Mouse (Mus musculus): ENCODE data around the gene Hap1.

DNA sequence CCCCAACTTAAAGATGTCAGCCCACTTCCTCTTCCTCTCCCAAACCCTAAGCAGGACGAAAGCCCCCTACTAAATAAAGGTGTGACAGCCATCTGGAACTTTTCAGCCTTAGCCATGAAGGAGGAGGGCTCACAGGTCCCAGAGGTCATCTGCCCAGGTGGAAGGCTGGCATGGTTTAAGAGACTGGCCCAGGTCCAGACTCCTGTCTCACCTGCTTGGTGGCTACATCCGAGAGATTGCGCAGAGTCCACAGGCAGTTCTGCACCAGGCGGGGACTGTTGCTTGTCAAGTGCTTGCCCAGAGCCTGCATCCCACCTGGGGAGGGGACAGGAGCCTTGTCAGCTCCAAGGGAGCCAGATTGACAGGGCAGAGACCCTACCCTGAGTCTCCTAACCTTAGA lies 23.4 kb upstream of the Hap1 start:
- TF ChIP-seq CTCF (IDR thresholded peaks at IDR 0.05; ENCODE audit: borderline replicate concordance, insufficient read depth, low read length) (no peak), POLR2A (IDR thresholded peaks at IDR 0.05; ENCODE audit: low read depth, low read length) (no peak)
